Mouse (Mus musculus) heart, postnatal 0 days (tissue): ENCODE measurements at regions not wholly inside any gene's neighbourhood (a gene's known extent, or its start where the extent isn't known, plus 50 kb on each side); places are given as distances from the start of the nearest gene placed in this dataset.

Source experiments
- CTCF ChIP-seq: IDR thresholded peaks from 2 replicates; pipeline ENCODE4 v1.5.1; 2016; ENCODE audit warnings: antibody characterized with exemption, control low read depth, low read depth
- EP300 ChIP-seq: IDR thresholded peaks from 2 replicates; pipeline ENCODE4 v1.6.1; 2016; ENCODE audit warnings: antibody characterized with exemption, low read depth

GRCm38 (mm10) chr5:103305716-103306447 is 94.7 kb upstream of the Mapk10 start:
- TF ChIP-seq EP300 = no peak
- no peak for TF ChIP-seq CTCF
